Mouse (Mus musculus): ENCODE data around the gene Spcs2. TPM values are rescaled to one million over a fixed set of nuclear protein-coding genes. Genes with fewer than 3 reads are reported as not detected.

Spcs2 gene
- total RNA-seq, 2 experiments from 2014 or later: 76.7 to 79.4 TPM

- no peak for DNase-seq
- no peak overlapping the region; the same call in 1 of the 2 replicates for H3K27ac ChIP-seq
- H3K4me3 ChIP-seq: no peak overlapping the region
- intact Hi-C loops (cut with DNase I): no loop called here
- no peak for TF ChIP-seq CTCF (IDR thresholded peaks at IDR 0.05)
Measured at GRCm38 (mm10) chr7:99856266-99856861, 6.9 kb downstream of the Spcs2 start.

- intact Hi-C loops (cut with DNase I): no loop called here
- H3K27ac ChIP-seq: no peak overlapping the region
- no peak for DNase-seq
- no peak overlapping the region for H3K4me3 ChIP-seq
- TF ChIP-seq CTCF (IDR thresholded peaks at IDR 0.05): no peak
Measured at GRCm38 (mm10) chr7:99854311-99854710, 9.0 kb downstream of the Spcs2 start.

- intact Hi-C loops (cut with DNase I): no loop called here
Measured at GRCm38 (mm10) chr7:99853350-99853749, 9.9 kb downstream of the Spcs2 start.

GRCm38 (mm10) chr7:99851618-99852017 lies 11.6 kb downstream of the Spcs2 start:
- TF ChIP-seq CTCF (IDR thresholded peaks at IDR 0.05): no peak
- intact Hi-C loops (cut with DNase I): no loop called here
- Histone ChIP-seq H3K27ac (peak overlapping the region; percentile 46), H3K4me3 (no peak overlapping the region)
- DNase-seq: no peak

More at GRCm38 (mm10) chr7:99853350-99853749, 9.9 kb downstream of the Spcs2 start:
- no peak for DNase-seq
- no peak for TF ChIP-seq CTCF (IDR thresholded peaks at IDR 0.05)
- H3K27ac ChIP-seq: peak overlapping the region; percentile 20; the same call in 1 of the 2 replicates
- H3K4me3 ChIP-seq: no peak overlapping the region

GRCm38 (mm10) chr7:99851121-99851520 lies 12.1 kb downstream of the Spcs2 start:
- H3K27ac ChIP-seq: peak overlapping the region; percentile 48
- no peak overlapping the region for H3K4me3 ChIP-seq
- DNase-seq: no peak
- intact Hi-C loops (cut with DNase I): no loop called here
- no peak for TF ChIP-seq CTCF (IDR thresholded peaks at IDR 0.05)

- no peak for DNase-seq
- no peak for TF ChIP-seq CTCF (IDR thresholded peaks at IDR 0.05)
- intact Hi-C loops (cut with DNase I): no loop called here
- Histone ChIP-seq H3K4me3 (no peak overlapping the region), H3K27ac (peak overlapping the region; percentile 48; the same call in 1 of the 2 replicates)
Measured at GRCm38 (mm10) chr7:99850534-99850933, 12.7 kb downstream of the Spcs2 start.

- Histone ChIP-seq H3K4me3 (peak overlapping the region; percentile 44), H3K27ac (peak overlapping the region; percentile 93)
- DNase-seq: no peak
- no peak for TF ChIP-seq CTCF (IDR thresholded peaks at IDR 0.05)
- intact Hi-C loops (cut with DNase I): no loop called here
Measured at GRCm38 (mm10) chr7:99845533-99846236, 17.6 kb downstream of the Spcs2 start.

- TF ChIP-seq CTCF (IDR thresholded peaks at IDR 0.05): no peak
- intact Hi-C loops (cut with DNase I): no loop called here
- no peak for DNase-seq
- Histone ChIP-seq H3K27ac (no peak overlapping the region), H3K4me3 (no peak overlapping the region)
Measured at GRCm38 (mm10) chr7:99838241-99838640, 25.0 kb downstream of the Spcs2 start.

- no peak overlapping the region for H3K27ac ChIP-seq
- no peak for TF ChIP-seq CTCF (IDR thresholded peaks at IDR 0.05)
- DNase-seq: no peak
- no peak overlapping the region for H3K4me3 ChIP-seq
- intact Hi-C loops (cut with DNase I): no loop called here
Measured at GRCm38 (mm10) chr7:99837358-99838071, 25.7 kb downstream of the Spcs2 start.

GRCm38 (mm10) chr7:99836781-99837180 lies 26.5 kb downstream of the Spcs2 start:
- H3K4me3 ChIP-seq: no peak overlapping the region
- H3K27ac ChIP-seq: no peak overlapping the region
- DNase-seq: no peak
- intact Hi-C loops (cut with DNase I): no loop called here
- TF ChIP-seq CTCF (IDR thresholded peaks at IDR 0.05): no peak

GRCm38 (mm10) chr7:99834314-99834853 lies 28.9 kb downstream of the Spcs2 start:
- intact Hi-C loops (cut with DNase I): no loop called here
- TF ChIP-seq CTCF (IDR thresholded peaks at IDR 0.05): no peak
- H3K27ac ChIP-seq: no peak overlapping the region

GRCm38 (mm10) chr7:99833846-99834222 lies 29.4 kb downstream of the Spcs2 start:
- H3K4me3 ChIP-seq: no peak overlapping the region
- no peak for DNase-seq
- no peak for TF ChIP-seq CTCF (IDR thresholded peaks at IDR 0.05)
- intact Hi-C loops (cut with DNase I): no loop called here
- H3K27ac ChIP-seq: no peak overlapping the region

More at GRCm38 (mm10) chr7:99834314-99834853, 28.9 kb downstream of the Spcs2 start:
- DNase-seq: no peak
- H3K4me3 ChIP-seq: no peak overlapping the region

Measured in gastrocnemius, adult 2 months (tissue).